Mouse (Mus musculus) retina, embryonic 14.5 days (tissue): ENCODE measurements around the gene Chl1.

Experiments
- DNase-seq: peaks from one replicate; pipeline ENCODE4 v3.0.0-alpha.2; 2015; ENCODE audit warnings: low spot score

Chl1 gene

DNA sequence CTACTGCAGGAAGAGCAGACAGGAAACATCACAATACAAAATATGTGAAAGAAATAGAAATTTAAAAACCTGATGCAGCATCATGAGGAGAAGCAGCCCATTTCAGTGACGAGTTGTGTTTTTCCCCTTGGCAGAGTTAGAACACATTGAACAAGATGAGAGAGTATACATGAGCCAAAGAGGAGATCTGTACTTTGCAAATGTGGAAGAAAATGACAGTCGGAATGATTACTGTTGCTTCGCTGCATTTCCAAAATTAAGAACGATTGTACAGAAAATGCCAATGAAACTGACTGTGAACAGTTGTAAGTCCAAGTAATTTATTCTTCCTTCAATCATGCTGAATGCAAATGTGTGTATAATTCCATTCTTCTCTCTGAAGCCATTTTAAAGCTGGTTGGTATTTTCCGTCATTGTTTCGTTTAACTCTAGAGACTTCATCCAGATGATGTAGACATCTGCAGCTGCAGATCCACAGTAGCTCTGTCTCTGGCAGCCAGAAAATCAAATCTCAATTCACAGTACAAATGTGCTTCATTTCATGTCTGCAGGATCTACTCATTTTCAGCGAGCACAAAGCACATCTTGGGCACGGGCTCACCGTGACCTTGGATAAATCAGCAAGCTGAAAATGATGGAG is 155.4 kb downstream of the Chl1 start:
- no peak for DNase-seq

DNA sequence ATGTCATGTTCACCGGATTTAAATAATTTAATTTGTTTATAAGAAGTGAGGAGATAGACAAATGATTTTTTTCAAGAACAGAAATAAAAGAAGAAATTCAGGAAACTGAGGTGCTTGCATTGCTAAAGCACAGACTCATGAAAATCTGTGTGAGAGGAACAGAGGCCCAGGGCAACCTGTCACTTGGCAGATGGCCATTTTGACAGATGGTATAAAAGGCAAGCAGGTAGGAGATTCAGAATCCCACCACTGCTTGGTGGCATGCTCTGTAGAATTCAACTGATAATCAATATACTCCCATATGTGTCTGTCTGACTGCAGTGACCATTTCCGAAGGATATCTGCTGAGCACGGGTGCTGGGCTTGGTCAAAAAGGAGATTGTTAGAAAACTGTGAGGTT is 162.7 kb downstream of the Chl1 start:
- DNase-seq, result no peak

DNA sequence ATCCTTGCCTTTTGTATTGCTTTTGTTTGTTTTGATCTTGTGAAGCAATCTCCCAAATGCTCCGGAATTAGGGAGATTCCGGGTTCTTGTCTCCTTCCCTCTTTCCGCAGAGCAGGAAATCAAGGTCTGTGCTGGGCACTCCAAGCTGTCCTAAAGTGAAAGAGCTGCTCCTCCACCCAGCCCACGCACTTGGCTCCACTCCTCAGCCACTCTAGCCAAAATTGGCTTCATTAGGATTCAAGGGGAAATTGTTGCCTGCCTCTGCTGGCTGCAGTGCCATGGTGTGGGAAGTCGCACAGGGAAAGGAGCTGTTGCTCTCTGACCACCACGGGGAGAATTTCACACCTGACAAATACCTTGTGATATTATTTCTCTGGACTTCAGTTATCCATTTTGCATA is 163.9 kb downstream of the Chl1 start:
- no peak for DNase-seq

DNA sequence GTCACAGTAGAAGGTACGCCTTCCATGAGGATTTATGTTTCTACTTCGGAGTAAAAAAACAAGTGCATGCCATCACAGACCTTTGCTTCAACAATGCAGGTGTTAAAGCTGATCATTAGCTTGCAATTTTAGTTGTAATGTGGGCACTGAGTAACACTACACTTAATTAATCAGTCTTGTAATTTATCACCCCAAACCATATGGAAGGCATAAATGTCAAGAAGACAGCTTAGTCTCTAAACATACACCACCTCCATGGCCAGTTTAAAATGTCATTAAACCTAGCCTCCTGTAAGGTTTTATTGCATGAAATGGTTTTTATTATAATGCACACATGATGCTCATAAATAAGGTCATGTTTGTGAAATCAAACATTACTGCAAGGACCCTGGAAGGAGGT is 164.8 kb downstream of the Chl1 start:
- no peak for DNase-seq

DNA sequence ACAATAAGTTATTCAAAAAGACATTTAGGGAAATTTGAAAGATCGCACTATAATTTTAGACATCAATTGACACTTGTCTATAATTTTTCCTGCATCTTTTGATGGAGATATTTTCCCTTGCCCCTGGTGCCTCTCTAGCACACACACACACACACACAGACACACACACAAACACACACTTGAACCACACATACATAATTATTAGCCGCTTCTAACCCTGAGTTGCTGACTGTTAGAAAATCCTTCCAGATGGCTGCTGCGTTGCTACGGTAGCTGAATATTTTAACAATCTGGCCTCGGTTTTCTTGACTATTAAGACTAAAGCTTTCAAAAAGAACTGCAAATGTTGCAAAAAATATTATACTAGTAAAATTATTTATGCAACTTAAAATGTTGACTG is 166.3 kb downstream of the Chl1 start:
- DNase-seq, result no peak

DNA sequence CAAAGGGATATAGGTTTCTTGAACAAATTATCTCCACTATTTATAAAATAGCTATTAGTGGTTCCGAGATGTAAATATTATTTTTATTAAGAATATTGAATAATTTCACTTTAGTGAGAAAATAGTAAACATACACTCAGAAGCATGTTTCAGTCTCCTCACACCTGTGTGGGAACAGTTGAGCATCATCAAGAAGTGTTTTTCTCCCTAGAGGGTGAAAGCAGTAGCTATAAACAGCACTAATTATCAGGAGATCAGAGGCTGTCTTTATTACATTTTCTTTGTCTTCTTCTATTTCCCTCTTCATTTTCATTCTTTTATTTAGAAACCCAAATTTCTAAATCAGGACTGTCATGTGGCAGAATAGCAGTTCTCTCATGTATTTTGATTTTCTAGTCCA is 166.7 kb downstream of the Chl1 start:
- DNase-seq, result no peak

DNA sequence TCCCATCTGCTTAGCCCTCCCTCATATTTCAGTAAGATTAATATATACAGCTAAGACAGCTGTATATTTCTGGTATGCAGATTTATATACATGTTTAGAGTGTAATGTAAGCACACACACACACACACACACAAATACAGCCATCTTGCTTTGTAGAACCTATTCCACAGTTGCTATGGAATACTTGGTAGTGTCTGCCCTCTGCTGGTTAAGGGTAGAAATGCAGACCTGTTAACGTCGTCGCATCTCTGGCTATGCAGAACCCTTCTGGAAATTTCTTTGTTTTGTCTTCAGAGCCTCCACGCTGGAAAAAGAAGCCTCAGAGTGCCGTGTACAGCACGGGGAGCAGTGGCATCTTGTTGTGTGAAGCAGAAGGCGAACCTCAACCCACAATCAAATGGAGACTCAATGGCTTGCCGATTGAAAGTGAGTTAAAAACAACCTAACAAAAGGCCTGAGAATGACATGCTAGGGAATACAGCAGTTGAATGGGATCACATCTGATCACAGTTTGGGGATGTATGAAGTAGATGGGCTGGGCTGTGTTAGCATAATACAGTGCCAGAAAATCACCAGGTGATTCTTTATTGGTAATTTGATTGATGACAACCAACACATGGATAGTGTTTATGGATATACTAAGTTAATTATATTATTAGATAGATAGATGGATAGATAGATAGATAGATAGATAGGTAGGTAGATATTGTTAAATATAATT is 172.6 kb downstream of the Chl1 start:
- DNase-seq, result peak; percentile 93

DNA sequence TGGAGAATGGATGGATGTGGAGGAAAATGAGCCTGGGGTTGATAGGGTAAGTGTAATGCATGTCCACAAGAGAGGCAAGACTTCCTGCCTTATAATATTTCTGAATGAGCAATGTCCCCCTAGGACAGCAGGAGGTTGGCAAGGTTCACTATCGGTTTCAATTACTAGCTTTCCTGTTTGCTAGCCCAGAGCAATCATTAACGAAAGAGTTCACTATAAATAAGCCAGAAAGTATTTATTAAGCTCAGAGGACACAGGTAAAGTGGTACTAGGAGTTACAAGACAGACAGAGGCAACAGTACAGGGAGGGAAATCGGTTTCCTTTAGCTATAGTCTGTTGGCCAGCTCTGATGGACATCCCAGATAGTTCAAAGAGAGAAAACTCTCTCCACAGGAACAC is 182.1 kb downstream of the Chl1 start:
- DNase-seq, result no peak

DNA sequence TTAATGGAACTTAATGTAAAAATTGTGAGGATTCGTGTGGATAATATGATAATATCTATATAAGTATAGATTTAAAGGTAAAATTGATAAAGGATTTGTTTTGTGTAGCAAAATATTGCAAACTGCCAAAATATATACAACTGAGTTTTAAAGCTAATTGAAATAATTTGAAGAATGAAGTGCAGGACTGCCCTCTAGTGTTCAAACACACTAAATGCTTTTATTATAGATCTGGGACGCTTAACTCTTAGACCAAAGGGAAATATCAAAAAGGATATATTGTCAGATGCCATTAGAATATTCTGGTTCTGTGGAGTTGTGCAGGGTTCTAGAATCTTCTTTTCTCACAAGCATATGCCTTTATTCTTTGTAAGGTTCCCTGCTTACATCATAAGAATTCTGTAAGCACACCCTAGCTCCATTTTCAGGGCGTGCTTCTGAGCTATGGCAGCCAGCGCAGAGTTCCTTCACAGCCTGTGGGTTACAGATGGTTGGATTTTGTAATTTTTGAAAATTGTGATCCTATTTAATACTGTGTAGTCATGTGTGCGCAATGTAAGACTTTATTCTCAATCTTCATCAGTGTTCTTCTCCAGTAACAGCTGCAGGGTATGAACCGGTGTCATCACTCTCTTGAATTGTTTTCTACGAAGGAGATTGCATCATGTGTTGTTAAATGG is 187.1 kb downstream of the Chl1 start:
- DNase-seq, result peak; percentile 80

DNA sequence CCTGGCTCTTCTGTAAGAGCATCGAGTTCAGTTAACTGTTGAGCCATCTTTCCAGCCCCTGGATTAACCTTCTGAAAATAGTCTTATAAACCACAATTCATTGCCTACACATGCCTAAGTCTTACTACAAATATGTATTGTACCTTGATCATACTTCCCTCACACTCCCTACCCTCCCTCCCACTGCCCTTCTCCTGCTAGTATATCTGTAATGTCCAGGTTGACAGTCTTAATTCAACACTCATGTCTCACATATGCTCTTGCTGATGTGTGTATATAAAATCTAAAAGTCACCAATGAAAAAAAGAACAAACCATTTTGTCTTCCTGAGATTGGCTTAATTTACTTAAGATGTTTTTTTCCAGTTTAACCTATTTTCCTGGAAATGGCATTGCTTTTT is 189.1 kb downstream of the Chl1 start:
- DNase-seq, result no peak

DNA sequence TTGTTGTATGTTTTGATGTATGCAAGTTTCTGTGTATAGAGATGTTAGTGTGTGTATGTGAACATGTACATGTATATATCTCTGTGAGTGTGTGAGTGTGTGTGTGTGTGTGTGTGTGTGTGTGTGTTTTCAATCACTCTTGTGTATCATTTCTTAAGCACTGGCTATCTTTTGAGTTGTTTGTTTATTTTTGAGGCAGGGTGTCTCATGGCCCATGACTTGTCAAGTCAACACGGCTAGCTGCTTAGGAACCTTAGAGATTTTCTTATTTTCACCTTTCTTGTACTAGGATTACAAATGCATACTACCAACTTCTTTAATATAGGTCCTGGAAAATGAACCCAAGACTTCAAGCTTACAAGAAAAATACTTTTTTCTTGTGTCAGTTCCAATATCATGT is 189.5 kb downstream of the Chl1 start:
- no peak for DNase-seq

DNA sequence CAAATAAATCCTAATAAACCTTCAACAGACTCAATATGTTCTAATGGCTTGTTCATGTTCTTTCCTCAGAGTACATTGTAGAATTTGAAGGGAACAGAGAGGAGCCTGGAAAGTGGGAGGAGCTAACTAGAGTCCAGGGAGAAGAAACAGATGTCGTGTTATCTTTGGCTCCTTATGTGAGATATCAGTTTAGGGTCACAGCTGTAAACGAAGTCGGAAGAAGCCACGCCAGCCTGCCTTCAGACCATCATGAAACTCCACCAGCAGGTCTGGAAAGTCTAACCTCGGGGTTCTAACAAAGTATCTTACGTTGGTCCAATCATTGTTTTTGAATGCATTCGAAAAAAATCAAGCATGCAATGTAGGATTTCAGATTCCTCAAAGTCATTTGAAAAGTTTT is 189.9 kb downstream of the Chl1 start:
- DNase-seq, result no peak

DNA sequence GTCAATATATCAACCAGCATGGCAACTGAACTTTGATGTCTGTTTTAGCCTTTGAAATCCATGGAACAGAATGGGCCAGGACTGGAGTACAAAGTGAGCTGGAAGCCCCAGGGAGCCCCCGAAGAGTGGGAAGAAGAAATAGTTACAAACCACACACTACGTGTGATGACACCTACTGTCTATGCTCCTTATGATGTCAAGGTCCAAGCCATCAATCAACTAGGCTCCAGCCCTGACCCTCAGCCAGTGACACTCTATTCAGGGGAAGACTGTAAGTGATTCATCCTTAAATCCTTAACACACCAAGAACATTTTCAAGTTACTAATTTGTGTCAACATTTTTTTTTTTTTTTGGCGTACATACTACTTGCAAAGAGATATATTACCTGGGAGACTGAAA is 196.0 kb downstream of the Chl1 start:
- no peak for DNase-seq

DNA sequence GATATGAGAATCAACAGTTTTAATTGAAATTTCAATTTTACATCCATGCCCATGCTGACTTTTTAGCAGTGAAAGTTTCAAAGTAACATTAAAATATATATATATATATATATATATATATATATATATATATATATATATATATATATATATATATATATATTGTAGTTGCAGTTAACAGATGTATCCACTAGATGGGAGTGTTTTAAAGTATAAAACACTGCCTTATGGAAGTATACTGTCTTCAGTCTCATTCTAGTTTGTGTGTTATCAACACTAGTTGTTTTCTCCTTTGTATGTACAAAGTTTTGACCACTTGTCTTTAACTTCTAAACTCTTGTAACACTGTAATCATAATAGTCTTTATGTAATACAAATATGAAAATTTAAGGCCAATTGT is 228.9 kb downstream of the Chl1 start:
- peak; percentile 54 for DNase-seq

DNA sequence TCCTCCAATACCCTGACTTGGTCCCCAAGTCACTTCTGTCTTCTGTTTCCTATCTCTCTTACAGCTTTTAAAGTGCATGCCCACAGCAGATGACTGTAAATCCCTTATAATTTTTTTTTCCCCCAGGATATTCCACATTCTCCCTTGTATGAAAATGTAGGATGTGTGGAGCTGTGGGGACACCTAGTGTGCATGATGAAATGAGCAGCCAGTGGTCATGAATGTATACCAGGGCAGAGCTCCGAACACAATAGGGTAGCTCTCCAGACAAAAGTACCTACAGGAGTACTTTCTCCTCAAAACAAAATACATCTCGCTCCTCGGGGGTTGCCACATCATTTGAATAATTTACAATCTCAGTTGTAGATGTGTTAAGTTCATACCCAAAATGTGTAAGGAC is 232.4 kb downstream of the Chl1 start:
- DNase-seq, result peak; percentile 23

DNA sequence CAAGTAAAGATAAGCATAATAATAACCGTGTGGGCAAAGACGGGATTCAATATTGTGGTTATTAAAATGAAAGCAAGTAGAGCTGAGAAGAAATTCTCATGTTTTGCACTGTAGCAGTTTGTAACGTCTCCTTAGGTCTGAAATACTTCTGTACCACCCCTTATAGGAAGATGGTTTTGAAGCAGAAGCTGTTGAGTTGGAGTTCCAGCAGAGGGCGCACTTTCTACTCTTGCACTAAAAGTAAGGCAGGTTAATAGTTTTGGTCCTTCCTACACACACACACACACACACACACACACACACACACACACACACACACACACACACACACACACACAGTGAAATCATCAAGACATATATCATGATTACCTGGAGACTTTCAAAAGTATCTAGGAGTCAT is 235.7 kb downstream of the Chl1 start:
- peak; percentile 68 for DNase-seq

DNA sequence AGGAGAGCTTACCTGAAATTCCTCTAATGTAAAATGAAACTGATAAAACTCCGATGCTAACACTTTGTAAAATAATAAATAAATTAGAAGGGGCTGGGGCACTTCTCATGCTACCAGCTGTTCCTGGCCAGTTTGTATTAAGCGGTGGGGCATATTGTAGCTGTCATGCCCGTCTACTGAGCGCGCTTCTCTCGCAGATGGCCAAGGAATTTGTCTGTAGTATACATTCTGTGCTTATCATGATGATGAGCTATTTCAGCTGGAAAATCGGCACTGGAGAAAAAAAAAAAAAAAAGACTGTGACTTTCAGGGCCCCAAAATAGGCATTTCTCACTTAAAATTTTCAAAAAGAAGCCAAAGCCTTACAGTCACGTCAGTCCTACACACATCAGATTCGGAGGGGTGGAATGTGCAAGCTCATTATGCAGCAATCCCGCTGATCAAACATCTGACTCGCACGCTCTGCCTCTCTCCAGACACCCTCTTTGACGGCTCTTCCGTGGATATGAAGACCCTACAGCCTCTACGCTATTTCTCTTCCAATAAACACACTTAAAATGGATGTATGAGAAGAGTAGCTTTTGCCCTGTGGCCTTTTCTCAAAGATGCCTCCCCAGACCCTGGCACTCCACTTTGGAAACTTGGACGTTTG is 238.9 kb downstream of the Chl1 start:
- DNase-seq, result peak; percentile 23

DNA sequence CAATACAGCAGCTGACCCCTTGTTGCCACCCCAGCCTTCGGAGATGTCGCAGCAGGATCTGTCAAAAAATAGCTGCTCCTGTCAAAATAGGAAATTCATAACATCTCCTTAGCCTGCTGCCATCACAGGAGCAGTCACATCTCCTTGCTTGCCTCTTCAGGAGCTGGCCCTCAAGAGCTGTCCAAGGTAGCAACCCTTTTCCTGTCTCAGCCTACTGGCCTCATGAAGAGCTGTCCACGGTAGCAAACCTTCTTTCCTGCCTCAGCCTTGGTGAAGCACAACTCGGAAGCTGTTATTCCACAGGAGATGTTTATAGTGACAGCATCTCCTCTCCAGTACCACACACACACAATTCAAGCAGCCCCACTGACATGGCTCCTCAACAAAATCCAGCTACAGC is 243.5 kb downstream of the Chl1 start:
- no peak for DNase-seq

DNA sequence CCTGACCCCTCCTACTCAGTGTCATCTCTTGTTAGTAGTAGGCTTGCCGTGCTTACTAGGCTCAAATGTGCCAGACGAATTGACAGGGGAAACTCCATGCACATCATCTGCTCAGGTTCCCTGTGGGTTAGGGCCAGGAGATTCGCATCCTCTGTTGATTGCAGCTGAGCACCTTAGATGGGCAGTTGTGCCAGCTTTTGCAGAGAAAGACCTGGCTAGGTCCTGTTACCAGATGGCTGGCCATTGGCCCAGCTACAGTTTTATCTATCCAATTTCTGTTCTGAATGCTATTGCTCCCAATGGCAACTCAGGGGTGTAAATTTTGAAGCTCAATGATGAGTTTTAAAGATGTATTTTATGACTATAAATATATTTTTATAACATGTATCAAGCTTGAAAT is 256.4 kb downstream of the Chl1 start:
- no peak for DNase-seq

DNA sequence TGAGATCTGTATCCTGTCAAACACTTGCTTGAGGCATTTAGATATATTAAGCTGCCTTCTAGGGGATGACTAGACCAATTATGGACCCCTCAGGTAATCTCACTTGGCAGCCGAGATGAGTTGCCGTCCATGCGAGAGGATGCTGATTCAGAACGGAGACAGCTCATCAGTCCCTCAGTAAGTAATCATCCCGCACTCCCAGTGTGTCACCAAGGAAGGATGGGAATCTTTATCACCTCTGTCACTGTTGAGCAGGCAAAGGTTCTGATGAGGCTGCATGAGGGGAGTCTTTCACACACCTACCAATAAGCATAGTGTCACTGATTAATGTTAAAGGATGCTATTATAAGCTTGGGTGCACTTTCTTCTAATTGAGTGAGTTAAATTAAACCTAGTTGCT is 270.7 kb downstream of the Chl1 start:
- DNase-seq, result no peak

DNA sequence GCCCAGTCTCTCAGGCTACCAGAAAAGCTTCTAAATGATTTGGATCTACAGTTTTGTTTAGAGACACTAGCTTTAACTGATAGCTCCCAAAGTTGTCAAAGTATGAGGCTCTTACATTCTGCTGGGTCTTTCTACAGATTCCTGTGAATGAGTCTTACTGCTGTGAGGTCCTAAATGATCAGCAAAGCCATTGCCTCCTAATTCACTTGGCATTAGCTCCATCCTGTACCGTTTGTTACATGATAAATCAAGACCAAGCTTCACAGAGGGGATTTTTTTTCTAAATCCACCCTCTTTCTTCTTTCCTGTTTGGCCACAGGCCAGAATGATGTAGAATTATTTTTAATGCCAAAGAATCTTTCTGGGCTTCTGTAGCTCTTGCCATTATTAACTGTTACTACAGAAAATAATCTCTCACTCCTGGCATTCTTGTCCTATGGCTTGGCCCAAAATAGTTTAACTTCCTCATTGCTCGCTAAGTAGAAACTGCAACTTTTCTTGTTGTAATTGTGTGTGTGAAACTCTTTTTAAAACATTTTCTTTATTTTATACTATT is 280.8 kb downstream of the Chl1 start:
- DNase-seq, result no peak

DNA sequence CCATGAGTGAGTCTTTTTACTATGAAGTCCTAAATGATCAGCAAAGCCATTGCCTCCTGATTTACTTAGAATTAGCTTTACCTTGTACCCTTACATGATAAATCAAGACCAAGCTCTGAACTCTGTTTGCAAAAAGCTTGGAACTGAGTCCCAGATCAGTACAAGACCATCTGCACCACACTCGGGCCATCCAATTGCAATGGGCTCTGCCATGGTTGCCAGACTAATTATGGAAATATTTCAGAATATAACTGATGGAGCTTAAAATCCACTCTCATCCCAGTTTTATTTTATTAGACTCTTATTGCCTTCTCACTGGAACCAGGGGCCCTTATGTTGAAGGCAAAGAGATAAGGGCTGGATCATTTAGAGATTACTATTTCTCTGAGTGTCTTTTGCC is 284.9 kb downstream of the Chl1 start:
- DNase-seq, result no peak
